Mouse (Mus musculus) CD4-positive, CD25-positive, alpha-beta regulatory T cell, adult 2 months (primary cell): ENCODE results near the gene Rtn2.

Experiments used
- DNase-seq: peaks from one replicate; pipeline ENCODE4 v3.0.0-alpha.2; 2012; ENCODE audit warnings: low read depth, low spot score

Rtn2 gene

DNA sequence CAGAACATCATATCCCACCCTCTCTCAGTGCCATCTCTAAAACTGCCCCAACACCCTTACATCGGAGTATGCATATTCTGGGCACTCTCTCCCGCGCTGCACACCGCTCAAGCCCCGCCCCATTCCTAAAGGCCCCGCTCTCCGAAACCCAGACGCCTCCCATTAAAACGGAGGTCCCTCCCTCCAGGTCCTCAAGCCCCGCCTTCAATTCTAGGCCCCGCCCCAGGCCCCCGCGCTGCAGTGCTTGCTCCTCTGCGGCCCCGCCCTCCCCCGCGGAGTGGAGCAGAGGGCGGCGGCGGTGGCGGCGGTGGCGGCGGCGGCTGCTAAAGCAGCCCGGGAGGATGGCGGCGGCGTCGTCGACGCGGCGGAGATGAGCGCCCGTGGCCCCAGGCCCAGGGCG, at the start of gene Rtn2:
TSS of gene Rtn2 (plus strand) at position 240 of the 400 bp plus-strand sequence.
- peak; percentile 87 for DNase-seq

DNA sequence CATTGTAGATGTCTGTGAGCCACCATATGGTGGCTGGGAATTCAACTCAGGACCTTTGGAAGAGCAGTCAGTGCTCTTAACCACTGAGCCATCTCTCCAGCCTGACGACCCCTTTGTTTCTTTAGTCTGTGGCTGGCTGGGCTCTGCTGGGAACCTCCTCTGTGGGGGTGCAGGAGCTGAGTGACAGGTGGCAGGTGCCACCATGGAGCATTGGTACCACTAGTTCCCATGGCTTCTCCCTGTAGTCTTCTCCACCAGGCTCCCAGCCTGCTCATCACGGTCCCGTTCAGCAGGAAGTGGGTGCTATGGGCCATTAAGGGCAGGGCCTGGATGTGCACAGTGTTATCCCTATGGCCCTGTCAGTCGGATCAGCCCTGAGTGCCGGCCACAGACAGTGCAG, 47.8 kb upstream of the Rtn2 start:
- no peak for DNase-seq

DNA sequence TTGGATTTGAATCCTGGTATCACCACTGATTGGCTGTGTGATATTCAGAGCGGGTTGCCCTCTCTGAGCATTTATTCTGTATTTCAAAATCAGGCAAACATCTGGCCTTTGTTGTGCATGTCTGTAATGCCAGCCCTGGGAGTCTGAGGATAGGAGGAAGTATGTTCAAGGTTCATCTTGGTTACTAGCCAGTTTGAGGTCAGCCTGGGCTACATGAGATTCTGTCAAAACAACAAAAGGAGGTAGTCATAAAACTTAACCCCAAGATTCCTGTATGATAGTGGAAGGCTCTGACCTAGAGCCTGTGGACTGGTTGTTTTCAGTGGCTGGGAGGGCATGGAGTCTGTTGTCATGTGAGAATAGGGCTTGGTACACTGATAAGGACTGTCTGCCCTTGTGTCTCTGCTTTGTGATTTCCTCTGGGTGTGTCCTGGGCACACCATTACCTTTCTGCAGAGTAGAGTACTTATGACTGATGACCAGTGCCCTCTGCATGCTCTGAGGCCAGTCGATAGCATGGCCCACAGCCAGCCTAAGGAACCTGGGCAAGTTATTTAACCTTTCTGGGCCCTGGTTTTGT, 47.2 kb upstream of the Rtn2 start:
- DNase-seq: no peak

DNA sequence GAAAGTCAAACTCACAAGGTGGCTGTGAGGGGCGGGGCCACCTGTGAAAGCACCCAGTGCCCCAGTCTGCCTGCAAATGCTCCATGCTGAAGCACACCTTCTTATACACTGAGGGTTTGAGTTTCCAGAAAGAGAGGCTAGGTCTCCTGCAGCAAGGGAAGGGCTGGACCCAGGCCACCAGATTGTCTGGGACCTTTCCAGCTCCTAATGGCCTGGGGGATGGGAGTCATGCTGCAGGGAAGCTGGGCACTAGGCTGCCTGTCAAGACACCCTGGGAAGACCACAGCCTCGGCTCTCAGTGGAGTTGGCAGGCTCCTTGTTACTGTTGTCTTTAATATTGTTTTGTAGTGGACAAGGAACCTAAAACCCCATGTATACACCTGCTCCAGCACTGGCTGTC, 46.0 kb upstream of the Rtn2 start:
- DNase-seq: no peak

DNA sequence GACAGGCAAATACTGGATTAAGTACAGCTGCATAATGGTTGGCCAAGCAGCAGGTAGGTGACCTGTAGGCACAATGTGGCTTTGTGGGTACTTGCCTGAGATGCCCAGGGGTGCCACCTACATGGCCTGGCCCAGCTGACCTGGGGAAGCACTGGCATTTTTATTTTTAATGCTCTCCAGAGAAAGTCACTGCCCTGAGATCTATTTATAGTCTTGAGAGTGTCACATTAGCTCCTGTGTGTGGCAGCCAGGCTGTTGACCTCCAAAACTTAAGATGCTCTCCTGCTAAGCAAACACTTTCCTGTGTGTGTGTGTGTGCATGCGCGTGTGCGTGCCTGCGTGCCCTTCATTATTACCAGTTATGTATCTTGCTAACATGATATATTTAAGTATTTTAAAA, 44.1 kb upstream of the Rtn2 start:
- no peak for DNase-seq

DNA sequence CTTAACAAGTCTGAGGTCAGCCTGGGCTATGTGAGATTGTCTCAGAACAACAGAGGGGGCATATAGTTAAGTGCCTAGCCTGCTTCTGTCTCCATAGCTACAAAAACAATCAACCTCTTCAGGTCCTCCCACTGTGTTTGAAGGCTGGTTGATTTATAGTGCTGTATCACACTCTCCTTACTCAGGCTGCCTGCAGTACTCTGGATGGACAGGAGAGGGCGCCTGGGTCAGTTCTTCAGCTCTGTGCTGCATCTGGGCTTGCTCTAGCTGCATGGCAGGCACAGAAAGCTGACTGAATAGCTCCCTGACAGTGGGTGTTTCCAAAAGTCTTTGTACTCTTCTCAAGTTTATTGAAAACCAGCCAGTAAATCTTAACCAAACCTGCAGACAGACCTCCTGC, 43.0 kb upstream of the Rtn2 start:
- peak; percentile 94 for DNase-seq

DNA sequence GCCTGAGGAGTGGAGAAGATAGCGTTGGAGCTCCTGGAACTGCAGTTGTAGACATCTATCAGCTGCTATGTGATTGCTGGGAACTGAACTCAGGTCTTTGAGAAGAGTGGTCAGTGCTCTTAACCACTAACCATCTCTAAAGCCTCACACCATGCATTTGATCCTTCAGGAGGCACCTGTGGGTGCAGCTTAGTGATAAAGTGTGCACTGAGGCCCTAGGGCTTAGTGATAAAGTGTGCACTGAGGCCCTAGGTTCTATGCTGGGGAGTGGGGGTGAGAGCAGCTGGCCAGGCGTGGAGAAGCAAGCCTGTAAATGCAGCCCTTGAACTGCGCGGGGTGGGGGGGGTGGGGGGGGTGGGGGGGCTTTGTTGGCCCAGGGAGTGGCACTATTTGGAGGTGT, 42.4 kb upstream of the Rtn2 start:
- DNase-seq: no peak

DNA sequence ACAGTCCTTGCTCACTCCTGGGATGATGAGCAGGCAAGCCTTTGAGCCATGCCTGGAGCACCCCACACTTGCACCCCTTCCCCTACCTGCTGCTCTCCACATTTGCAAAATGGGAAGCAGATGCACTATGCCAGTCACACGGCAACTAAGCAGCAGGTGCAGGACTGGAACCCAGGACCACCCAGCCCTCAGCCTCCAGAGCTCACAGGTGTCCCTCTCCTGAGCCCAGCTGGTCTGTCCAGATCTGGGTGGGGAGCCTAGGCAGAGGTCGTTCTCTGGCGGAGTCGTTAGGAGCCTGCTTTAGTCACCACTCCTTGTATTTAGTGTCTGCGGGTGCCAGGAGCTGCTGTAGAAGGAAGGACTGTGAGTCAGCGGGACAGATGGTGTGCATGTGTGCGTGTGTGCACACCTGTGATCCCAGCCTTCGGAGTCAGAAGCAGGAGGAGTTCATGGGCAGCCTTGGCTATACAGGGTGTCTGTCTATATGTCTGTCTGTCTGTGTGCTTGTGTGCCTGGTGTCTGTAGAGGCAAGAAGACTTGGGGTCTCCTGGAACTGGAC, 41.4 kb upstream of the Rtn2 start:
- DNase-seq: no peak

DNA sequence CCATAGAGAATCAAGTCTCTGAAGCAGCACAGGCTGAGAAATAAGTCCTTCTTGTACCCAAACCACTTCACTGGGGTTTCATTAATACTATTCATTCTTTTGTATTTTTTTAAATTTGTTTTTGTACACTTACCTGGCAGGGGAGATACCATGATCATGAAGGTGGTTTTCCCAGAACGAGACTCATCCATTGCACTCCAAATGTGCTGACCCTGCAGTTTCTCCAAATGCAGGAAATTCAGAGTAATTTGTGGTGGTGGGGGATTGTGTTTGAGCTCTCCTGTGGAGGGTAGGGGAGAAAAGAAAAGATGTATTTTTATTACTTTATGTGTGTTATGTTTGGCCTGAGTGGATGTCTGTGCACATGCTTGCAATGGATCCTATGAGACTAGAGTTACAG, 40.4 kb upstream of the Rtn2 start:
- no peak for DNase-seq

DNA sequence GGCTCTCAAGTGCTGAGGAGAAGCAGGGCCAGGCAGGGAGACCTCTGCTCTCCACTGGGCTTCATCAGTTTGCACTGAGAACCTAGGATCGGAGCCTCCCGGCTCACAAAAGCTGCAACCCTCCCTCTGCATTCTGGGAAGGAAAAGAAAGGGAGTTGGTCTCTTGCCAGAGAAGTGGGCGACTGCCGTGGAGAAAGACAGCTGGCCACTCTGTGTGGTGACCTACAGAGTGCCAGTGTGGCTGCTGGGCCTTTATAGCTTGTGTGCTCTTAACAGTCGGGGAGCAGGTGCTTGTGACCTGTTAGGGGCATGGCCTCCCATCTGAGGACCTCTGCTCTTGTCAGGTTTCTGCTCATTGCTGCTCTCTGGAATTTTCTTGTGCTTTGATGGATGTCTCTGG, 38.6 kb upstream of the Rtn2 start:
- no peak for DNase-seq

DNA sequence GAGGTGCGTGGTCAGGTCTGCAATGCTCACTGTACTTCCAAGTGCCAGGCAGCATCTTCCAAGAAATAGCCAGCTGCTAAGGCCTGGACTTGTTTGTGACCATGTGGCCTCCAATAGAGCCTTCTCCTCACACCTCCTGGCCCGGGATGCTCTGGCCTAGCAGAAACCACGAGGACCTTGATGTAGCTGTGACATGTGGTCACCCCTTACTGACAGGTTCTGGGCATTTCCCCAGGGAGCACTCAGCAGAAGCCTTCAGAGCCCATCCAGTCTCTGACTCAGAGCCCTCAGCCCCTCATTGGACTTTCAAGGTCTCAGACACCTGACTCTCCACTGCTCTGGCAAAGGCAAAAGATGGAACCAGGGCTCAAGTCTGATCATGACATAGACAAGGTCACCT, 37.3 kb upstream of the Rtn2 start:
- DNase-seq: no peak

DNA sequence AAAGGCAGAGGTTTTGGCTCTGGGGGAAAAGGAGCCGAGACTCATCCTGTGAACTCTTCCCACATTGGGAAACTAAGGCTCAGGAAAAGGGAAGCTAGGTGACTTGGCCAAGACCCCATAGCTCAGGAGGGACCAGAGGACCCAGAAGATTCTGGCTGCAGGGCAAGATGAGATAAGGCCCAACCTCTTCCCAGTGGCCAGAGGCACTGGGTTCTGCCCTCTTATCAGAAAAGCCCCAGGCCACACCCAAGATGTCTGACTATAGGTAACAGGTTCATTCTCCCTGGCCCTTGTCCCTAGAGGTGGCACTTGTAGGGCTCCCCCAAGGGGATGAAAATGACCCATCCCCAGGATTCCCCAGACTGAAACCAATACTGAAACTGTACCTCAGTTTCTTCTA, 35.6 kb upstream of the Rtn2 start:
- no peak for DNase-seq

DNA sequence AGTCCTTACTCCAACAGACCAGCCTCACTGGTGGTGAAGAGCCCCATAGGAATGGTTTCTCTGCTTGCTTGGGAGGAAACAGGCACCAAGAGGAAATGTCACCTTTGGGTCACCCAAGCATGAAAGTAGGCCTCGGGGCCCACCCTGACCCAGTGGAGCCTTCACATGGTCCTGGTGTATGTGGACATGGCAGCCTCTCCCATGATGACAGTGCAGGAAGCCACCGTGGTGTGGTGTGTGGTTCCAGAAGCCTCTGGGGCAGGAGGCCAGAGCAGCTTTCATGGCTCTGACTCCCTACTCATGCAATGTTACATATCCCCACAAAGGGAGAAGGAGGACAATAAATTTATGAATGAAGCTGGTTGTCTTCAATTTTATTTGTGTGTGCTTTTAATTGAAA, 34.9 kb upstream of the Rtn2 start:
- no peak for DNase-seq

DNA sequence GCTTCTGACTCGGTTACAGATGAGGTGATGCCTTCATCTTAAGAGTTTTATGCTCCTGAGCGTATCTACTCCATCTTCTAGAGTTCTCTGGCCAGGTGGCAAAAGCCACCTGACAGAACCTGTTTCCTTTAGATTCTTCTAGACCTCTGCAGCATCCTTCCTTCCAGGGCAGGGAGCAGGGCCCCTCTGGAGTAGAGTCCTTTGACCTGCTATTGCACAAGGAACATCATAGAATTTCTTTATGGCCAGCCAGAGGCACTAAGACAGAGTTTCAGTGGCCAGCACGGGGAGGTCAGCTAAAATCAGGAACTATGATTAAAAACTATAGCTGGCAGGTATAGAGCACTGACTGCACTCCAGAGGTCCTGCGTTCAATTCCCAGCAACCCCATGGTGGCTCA, 30.3 kb upstream of the Rtn2 start:
- DNase-seq: no peak

DNA sequence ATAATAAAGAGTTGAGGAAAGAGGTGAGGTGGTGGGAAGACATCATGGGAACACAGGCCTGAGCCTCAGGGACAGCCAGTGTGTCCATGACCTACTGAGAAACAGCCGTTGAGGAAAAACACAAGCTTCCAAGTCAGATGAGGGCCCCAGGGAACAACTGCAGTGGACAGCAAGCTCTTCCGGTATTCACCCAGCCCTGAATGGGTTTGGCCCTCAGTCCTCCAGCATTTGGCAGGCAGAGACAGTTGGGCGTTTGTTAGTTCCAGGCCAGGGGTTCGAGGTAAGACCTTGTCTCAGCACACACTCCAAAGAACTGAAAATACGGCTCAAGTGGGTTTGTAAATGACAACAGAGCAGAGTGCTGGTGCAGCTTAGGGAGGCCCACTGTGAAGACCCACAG, 29.0 kb upstream of the Rtn2 start:
- no peak for DNase-seq

DNA sequence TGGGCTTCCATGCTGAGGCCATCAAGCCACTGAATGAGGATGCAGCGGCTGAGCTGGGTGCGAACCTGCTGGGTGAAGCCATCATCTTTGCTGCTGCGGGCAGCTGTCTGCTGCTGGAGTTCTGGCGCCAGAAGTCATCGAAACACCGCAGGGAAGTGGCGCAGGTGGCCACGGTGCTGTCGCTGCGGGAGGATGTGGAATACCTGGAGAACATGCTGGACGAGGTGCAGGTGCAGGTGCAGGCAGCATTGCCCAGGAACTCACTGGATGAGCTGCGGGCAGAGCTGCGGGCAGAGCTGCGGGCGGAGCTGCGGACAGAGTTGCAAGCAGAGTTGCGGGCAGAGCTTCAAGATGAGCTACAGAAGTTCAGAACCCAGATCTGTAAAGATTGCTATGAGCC, 27.0 kb upstream of the Rtn2 start:
- DNase-seq: no peak

DNA sequence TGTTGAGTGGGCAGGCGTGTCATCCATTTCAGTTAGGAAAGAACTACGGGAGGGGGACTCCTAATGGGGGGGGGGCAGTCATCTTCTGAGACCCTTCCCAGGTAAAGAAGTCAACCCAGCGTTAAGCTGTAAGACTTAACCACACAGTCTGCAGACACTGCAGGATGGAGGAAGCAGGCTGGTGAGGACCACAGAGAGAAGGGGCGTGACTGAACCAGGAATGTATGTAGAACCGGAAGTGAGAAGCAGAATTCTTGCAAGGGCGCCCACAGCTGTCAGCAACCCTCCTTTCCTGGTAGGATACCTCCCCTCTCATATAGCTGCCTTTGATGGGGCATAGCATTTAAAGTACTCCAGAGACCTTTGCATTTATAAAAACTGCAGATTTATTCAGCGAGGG, 25.9 kb upstream of the Rtn2 start:
- peak; percentile 56 for DNase-seq

DNA sequence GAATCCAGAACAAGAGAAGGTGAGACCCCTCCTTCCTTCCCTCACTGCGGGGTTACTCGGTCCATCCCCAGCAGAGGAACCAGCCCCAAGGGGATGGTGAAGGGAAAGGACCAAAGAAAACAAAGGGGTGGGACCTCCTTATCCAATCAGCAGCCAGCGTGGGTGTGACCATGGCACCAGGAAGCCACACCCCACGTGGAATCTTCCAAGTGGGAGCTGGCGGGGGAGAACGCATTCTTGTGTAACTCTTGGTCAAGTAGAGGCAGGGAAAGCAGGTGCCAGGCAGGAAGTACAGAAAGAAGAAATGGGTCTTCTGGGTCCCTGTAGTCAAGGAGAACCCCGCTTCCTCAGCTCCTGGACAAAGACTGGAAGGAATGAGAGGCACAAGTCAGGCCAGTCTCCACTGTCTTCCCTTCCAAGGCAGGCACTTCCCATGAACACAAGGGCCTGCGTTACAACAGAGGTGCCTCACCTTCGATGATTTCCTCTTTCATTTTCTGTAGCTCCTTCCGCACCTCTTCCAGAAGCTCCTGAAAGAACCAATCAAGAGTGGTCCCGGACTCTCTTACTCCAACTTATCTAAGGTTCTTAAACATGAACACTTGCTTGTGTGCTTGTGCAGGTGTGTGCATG, 24.9 kb upstream of the Rtn2 start:
- DNase-seq: peak; percentile 38

DNA sequence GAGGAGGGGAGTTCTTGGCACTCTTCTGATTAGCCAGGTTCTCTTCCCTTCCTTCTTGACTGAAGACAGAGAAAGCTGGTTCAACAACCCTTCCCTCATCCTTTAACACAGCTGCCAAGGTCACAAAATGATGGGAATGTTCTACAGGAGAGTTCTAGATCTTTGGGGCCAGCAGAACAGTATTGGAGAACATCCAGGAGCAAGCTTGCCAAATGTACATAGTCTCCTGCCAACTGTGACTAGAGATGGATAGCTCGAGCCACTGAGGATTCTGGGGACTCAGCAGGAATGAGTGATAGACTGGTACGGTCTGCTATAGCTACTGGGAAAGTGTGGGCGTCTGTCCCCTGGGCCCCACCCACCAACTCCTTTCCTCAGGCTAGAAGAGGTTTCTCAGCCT, 24.1 kb upstream of the Rtn2 start:
- no peak for DNase-seq

DNA sequence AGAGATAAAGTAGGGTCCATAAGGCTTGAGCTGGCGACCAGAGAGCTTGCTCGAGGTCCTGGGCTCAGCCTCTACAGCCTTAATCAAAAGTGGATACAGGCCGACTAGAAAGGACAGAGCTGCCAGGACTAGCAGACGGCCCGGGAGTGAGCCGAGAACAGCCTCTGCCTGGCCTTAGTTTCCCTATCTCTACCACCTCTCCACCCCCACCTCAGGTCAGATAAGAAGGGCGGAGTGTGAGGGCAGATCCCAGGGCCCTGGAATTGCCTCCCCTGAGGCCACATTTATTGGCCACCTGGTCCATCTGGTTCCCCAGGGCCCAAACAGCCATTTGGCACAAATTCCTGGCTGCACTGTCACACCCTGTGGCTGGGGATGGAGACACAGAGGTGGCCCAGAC, 17.3 kb upstream of the Rtn2 start:
- DNase-seq: no peak

DNA sequence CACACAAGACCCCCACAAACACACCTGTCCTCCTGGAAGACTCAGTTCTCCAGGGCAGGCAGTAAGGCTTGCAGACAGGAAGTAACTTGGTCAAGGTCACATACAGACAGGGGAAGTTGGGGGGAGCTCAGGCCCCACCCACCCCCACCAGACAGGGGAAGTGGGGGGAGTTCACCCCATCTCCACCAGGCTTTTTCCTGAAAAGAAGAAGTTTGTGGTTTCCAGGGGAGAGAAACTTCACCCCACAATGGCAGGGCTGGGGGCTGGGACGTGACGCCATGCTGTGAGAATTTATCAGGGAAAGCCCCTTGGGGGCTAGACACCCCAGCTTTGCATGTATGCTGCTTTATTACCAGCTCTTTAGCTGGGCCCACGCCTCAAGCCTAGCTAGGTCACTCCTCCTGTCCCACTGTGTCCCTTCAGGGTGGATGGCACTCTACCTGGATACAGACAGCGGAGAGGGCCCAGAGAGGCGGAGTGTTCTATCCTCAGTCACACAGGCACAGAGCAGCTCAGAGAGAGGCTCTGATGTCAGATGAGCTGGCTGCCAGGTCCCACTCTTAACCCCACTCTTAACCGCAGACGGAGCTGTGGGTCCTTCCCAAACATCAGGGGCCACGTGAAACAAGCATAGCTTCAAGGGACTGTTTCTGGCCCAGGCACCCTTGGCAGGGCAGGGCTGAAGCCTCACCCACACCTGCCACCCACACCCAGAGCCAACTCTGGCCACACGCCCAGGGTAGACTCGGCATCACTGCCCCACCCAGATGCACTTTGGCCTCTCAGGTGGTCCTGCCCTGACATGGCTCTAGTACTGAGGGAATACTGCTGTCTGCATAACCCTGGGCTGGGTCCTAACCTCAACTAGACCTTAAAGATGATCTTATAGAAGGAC, 16.2 kb upstream of the Rtn2 start:
- peak; percentile 71 for DNase-seq

DNA sequence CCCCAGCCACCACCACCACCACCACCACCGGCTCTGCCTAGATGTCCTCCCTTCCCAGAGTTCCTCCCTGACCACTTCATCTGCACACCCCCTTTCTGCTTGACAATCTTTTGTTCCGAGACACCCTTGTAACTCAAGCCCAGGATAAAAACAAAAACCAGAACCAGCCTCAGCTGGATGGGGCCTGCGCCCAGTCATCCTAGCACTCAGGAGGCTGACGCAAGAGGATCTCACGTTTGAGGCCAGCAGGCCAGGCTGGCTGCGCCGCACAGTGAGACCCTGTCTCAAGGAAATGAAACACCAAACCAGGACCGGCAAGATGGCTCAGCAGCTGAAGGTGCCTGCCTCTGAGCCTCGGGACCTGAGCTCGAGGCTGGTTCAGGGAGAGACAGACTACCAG, 15.4 kb upstream of the Rtn2 start:
- peak; percentile 39 for DNase-seq
